Mouse (Mus musculus) ES-Bruce4 (cell line): ENCODE results near the gene Ckap5.

Experiments used
- CTCF ChIP-seq: IDR thresholded peaks from one replicate; pipeline ENCODE4 v1.8.1; 2011; ENCODE audit warnings: low read depth, low read length
- EP300 ChIP-seq: IDR thresholded peaks from 2 replicates; pipeline ENCODE4 v1.6.1; 2011; ENCODE audit warnings: low read depth, low read length; ENCODE audit not compliant: insufficient read depth
- POLR2A ChIP-seq: IDR thresholded peaks from one replicate; pipeline ENCODE4 v1.8.1; 2011; ENCODE audit warnings: low read length; ENCODE audit not compliant: insufficient read depth

DNA sequence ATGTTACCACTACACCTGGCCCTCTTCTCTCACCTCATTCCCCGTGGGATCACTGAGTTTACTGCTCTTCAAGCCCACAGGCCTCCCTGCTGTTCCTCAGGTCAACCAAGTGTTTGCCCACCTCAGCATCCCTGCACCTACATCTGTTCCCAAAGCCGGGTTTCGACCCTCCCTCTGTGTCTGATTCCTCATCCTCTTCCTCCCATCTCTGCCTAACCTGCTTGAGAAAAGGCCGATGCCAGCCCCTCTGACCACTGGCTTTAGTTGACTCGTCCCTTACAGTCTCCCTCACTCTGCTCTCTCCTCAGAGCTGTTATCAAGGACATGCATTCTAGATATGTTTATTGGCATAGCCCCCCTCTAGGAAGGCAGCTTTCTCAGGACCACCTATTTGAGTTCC, 100.9 kb downstream of the Ckap5 start:
- TF ChIP-seq CTCF (no peak), POLR2A (no peak), EP300 (no peak)
